Mouse (Mus musculus) spleen, adult 18-20 months (tissue): ENCODE measurements around the gene Zbtb22.
A peak's percentile ranks its signal among the peaks of the same experiment; 100 is the strongest.
"Not testable (repeated sequence)": the region's sequence is repeated elsewhere in the genome, so short reads cannot be mapped to it uniquely, and the experiment has no call there.

Source experiments
- DNase-seq, 2 experiments: peaks; one replicate each; pipeline ENCODE4 v3.0.0; 2022; ENCODE audit warnings: mixed read lengths in 2 of 2

The Zbtb22 gene

DNA sequence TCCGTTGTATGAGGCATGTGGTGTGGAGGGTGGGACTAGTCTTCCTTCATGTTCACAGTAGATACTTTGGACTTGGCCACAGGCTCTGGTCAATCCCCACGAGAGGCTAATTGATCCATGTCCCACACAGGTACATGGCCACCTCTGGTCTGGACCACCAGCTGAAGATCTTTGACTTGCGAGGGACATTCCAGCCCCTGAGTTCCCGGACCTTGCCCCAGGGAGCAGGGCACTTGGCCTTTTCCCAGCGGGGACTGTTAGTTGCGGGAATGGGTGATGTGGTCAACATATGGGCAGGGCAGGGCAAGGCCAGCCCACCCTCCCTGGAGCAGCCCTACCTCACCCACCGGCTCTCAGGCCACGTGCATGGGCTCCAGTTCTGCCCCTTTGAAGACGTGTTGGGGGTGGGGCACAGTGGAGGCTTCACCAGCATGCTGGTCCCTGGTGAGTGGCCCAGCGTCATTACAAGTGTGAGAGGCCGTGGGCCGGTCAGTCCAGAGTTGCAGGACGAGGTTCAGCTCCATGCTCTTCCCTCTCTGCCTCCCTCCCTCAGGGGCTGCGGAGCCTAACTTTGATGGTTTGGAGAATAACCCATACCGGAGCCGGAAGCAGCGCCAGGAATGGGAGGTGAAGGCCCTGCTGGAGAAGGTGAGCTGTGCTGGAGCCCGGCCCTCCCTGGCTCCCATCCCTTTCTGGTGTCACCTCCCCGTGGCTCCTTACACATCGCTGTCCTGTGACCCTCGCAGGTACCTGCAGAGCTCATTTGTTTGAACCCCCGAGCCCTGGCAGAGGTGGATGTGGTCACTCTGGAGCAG is 32.6 kb downstream of the Zbtb22 start:
- no peak for DNase-seq

DNA sequence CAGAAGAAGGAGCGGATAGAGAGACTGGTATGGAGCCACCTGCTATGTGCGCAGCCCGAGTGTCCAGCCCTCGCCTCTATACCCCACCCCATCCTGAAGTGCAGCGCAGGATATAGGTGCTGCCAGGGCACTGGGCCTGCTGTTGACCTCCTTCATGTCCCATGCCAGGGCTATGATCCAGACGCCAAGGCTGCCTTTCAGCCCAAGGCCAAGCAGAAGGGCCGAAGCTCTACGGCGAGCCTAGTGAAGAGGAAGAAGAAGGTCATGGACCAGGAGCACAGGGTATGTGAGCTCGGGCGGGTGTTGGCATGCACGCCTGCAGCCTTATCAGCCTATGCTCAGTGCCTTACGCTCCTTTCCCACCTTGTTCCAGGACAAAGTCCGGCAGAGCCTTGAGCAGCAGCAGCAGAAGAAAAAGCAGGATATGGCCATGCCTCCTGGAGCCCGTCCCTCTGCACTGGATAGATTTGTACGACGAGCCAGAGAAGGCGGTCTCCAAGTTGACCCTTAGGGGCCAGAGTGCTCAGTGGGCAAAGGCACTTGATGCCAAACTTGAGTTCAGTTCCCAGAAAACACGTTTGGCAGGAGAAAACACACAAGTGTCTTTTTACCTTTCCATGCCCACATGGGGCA is 33.3 kb downstream of the Zbtb22 start:
- DNase-seq: no peak

DNA sequence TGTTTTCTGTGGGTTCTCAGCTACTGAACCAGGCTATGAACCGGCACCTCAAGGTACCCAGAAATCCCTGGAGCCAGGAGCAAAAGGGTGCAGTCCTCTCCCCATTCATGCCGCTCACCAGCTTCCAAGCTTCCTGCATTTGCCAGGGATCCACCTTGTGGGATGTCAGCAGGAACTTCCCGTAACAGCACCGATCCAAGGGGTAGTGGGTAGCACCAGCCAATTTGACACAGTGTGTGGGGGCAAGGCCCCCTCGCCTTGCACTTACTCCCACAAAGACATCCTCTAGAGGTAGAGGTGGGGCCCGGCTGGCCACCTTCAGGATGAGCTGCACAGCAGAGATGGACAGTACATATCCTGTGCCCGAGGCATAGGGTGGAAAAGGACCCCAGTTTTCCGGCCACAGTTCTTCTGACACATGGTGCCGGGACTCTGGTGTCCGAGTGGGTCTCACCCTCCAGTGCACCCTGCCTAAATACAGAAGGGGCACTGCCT is 34.5 kb downstream of the Zbtb22 start:
- no peak for DNase-seq

DNA sequence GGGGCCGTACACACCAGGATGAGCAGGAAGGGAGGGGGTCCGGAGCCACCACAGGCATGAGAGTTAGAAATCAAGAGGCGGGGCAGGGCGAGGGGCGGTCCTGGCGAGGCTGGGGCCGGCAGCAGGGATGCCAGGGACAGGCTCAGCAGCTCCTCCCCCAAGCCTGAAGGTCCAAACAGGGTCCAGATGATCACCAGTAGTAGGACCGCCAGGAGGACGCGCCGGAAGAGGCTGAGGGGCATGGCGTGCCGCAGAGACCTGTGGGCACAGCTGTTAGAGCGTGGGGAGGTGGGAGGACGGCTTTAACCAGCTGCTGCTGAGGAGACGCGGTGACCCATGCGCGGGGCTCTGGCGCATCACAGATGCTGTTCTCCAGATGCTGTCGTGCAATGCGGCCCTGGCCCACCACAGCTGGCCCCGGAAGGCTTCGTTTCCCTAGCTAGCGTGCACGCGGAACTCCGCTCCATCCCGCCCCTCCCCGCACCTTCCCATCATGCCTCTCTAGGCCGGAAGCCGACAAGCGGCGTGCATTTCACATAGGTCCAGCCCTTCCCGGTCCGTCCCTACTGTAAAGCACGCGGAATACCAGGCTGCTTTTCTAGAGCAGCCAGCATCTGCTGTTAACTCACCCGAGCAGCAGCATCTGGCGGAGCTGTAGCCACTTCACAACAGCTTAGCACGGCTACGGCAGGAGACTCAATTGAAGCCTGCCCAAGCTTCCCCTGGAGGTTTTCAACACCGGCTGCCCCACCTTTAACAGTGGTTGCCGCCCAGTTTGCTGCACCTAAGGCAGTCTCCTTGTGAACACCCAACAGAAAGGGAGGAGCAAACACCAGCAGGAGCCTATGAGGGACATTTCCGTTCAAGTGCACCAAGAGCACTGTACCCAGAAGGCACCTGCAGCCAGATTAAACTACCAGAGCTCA is 35.6 kb downstream of the Zbtb22 start, which contains the start of gene B3galt4:
TSS of gene B3galt4 (minus strand) at position 468 of the 926 bp plus-strand sequence.
- DNase-seq: peak; percentile 71 to 77

DNA sequence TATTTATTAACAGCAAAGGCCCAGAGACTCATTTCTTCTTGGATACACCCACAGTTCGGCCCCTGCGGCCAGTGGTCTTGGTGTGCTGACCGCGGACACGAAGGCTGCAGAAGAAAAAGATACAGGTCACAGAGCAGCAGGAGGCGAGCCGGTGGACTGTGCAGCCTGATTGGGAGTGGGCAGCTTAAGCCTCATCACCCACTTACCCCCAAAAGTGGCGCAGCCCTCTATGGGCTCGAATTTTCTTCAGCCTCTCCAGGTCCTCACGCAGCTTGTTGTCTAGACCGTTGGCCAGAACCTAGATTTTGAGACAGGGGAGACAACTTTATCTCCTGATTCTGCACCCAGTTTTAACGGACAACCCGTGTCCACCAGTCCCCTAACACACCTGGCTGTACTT is 36.3 kb downstream of the Zbtb22 start:
- not testable (repeated sequence) for DNase-seq

- no peak for DNase-seq
Observed at GRCm38 (mm10) chr17:33952879-33953278, 37.2 kb downstream of the Zbtb22 start.

- DNase-seq: no peak
Observed at GRCm38 (mm10) chr17:33953310-33953709, 37.6 kb downstream of the Zbtb22 start.

- no peak for DNase-seq
Observed at GRCm38 (mm10) chr17:33953961-33954565, 38.4 kb downstream of the Zbtb22 start.

DNA sequence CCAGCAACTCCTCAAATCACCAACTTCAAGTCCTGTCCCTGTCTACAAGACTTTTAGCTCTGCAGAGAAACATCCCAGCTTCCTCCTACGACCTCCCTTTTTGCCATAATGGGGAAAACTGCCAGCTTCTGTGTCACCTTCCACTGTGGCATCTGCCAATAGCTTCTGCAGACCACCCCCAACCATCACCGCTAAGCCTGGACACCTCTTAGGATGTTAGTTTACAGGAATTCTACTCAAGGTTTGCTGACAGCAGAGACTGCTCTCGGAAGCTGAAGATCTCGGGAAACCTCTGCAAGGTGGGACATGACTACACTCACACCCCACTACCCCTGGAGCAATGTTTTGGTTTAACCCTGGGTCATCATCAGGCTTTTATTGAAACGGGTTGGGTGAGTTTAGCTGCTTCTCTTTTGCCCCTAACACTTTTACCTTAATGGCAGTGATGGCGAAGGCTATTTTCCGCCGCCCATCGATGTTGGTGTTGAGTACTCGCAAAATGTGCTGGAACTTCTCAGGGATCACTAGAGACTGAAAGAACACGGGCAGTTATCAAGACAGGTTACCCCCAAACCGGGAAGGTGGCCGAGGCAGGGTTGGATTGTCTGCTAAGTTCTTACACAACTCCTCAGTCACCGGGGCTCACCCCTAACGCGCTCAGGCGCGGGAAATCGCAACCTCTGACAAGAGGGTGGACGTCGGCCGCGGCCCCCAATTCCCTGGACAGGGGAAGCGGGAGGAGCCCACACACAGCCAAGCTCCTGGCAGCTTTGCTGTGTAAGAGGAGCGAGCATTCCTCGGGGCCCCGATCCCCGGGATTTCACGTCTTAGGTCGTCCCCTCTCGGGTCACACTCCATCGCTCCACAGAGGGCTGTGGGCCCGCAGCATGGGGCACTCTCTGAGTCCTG is 39.2 kb downstream of the Zbtb22 start:
- no peak for DNase-seq

GRCm38 (mm10) chr17:33955555-33956214 is 40.0 kb downstream of the Zbtb22 start, which contains the start of the genes Vps52 and Rps18:
Gene Vps52, plus strand, starts transcription at chr17:33955812.
Gene Rps18, minus strand, starts transcription at chr17:33956001.
- DNase-seq: peak; percentile 89 to 96

DNA sequence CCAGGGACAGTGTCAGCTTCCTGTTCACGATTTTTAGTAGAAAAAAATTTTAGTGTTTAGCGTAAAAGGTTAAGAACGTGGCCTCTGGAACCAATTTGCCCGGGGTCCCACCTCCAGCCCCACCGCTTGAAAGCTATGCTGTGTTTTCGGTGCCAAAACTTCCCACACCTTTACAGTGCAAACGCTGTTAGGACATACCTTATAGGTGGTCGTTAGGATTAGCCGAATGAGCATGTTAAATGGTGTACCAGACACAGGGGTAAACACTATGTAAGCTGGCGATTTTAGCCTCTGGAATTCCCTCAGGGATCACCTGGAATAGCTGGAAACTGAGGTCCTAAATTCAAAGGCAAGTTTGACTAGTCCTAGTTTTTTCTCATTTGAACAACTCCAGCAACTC is 40.6 kb downstream of the Zbtb22 start:
- no peak for DNase-seq

GRCm38 (mm10) chr17:33957493-33957892 is 41.8 kb downstream of the Zbtb22 start:
- no peak for DNase-seq

DNA sequence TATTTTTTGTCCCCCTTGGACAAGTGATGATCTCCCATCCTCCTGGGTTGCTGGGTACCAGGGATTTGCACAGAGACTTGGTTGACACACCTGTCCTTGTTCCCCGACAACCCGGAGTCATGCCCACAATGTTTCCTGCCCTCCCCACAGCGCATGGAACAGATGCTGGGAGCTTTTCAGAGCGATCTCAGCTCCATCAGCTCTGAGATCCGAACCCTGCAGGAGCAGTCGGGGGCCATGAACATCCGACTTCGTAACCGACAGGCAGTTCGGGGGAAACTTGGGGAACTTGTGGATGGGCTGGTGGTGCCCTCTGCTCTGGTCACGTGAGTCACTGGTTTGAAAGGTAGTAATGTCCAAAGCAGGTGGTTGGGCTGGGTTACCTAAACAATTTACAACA is 42.7 kb downstream of the Zbtb22 start:
- no peak for DNase-seq

DNA sequence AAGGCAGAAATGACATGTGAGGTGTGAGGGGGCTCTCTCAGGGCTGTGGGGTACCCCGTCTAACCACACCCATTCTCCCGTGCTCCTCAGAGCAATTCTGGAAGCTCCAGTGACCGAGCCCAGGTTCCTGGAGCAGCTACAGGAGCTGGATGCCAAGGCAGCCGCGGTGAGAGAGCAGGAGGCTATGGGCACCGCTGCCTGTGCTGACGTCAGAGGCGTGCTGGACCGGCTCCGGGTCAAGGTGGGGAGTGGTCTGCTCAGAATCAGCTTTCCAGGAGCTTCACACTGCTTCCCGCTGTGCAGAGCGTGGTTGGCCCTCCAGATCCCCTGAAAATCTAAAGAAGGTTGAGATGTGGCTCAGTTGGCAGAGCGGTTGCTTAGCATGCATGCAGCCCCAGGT is 43.4 kb downstream of the Zbtb22 start:
- DNase-seq: no peak

DNA sequence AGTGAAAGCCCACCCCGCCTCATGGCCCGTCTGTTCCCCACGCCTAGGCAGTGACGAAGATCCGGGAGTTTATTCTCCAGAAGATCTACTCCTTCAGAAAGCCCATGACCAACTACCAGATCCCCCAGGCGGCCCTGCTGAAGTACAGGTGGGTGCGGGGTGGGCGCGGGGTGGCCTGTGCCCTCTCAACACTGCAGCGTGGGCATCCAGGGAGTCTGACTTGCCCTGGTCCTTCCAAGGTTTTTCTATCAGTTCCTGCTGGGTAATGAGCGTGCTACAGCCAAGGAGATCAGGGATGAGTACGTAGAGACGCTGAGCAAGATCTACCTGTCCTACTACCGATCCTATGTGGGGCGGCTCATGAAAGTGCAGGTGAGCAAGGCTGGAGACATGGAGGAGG is 44.2 kb downstream of the Zbtb22 start:
- no peak for DNase-seq

DNA sequence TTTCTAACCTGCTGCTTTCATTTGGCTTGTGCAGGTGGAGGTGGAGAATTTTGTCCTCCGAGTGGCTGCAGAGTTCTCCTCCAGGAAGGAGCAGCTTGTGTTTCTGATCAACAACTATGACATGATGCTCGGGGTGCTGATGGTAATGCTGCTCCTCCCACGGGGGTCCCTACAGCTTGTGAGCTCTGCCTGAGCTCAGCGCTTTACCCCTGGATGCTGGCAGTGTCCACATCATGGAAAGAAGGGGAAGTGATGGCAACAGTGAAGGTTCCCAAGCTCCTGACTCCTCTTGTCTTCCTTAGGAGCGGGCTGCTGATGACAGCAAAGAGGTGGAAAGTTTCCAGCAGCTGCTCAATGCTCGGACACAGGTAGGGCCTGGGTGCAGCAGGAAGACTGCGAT is 47.2 kb downstream of the Zbtb22 start:
- DNase-seq: no peak

DNA sequence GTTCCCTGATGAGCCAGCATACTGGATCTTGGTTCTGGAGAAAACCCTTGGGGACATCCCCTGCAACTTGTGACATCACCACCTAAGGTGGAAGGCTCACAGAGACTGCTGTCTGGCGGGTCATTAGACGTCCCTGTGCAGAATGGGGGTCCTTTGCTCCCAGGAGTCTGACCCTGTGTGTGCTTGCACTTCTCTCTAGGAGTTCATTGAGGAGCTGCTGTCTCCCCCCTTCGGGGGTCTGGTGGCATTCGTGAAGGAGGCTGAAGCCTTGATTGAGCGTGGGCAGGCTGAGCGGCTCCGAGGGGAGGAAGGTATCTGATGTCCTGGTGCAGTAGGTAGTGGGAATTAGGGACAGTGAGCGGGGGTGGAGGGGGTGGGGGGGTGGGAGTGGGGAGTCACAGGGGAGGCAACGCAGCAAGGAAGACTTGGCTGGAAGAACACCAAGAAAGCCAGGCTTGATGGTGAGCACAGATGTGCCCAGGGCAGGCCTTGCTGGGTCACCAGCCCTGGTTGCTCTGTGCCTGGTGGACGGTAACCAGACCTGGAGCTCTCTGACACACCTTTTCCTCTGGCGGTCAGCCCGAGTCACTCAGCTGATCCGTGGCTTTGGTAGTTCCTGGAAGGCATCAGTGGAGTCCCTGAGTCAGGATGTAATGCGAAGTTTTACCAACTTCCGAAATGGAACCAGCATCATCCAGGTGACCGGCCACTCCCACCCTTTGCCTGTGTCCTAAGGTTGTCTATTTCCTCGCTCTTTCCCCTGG is 49.6 kb downstream of the Zbtb22 start:
- no peak for DNase-seq

DNA sequence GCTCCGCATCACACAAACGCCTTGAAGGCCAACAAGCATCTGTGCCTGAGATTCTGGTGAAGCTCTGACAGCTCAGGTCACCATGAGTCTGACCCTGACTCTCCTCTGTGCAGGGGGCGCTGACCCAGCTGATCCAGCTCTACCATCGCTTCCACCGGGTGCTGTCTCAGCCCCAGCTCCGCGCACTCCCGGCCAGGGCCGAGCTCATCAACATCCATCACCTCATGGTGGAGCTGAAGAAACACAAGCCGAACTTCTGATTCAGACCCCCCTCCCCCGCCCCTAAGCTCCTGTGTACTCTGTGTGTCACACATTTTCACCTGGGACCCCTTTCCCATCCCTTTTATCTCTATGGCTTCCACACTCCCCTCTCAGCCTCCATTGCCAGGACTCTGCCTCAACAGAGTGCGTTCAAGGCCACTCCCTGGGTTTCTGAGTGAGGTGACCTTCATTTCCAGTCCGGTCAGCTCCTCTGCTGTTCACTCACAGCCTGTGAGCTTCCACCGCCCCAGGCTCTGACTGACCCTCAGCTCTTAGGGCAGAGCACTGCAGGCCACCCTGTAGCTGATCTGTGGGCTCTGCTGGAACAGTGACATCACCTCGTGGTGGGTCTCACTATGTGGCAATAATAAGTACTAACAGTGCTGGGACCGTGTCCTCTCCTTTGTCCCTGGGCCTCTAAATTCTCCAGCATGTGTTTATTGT is 50.3 kb downstream of the Zbtb22 start:
- no peak for DNase-seq

DNA sequence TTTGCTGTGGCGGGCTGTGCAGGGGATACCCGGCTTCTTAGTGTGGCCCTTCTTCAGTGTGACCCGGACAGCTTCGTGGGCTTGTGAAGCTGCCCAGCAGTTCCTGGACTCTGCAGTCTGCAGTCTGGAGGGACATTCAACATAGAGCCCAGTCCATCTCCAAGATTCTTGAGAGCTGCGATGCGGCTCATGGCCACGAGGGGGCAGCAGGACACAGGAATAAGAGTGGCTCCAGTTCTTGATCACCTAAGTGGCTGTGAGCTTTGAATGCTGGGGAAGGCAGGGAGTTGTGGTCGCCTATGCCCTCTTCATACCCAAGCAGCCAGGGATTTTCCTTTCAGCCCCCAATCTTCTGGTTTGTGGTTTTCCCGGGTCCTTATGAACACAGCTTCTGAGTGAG is 52.8 kb downstream of the Zbtb22 start:
- peak; percentile 60 to 81 for DNase-seq
